Mouse (Mus musculus): ENCODE measurements around the gene Frmd5. TPM values are rescaled to one million over a fixed set of nuclear protein-coding genes. Genes with fewer than 3 reads are reported as not detected.

The Frmd5 gene
- polyA plus RNA-seq, 1 experiment from 2014 or later = 3.1 TPM

DNA sequence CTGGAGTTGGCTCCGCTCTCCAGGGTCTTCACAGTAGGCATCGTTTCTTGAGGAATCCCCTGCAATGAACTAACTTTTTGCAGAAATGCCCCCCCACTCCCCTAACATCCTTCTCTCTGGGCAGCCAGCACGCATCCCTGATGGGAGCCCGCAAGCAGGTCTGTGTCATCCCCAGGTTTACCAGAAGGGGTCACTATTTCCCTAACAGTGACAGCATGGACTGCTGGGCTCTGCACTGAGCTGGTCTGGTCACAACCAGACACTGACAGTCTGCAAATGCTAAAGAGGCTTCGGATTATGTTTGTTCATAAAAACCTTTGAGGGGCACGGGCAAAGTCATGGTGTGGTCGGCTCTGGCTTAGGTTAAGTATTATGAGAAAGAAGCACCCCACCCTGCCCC, 235.1 kb downstream of the Frmd5 start:
- DNase-seq (ENCODE audit: low spot score) (peak; percentile 88), ATAC-seq (peak; percentile 76)
- no peak overlapping the region for H3K4me3 ChIP-seq (ENCODE audit: low read depth, low read length)
- H3K4me2 ChIP-seq (replicated peaks; ENCODE audit: low read depth, low read length) = no peak overlapping the region
- H3K27me3 ChIP-seq (replicated peaks; ENCODE audit: insufficient read depth, low read length) = no peaks in the 10 kb centered on the region
- TF ChIP-seq CTCF (IDR thresholded peaks at IDR 0.05) (peak; percentile 97), EP300 (IDR thresholded peaks at IDR 0.05) (no peak)
- no peaks in the 10 kb centered on the region for H3K9me3 ChIP-seq (ENCODE audit: low read length)
- H3K27ac ChIP-seq (ENCODE audit: low read length) = no peak overlapping the region
- WGBS = 9% methylated on average over 7 of the region's 7 CpGs
- no peak overlapping the region for H3K9ac ChIP-seq (replicated peaks; ENCODE audit: low read depth)
- peaks cover 3% of the 10 kb centered on the region; the same call in 1 of the 2 replicates for H3K4me1 ChIP-seq (ENCODE audit: insufficient read depth, low read depth, low read length)
- H3K36me3 ChIP-seq (ENCODE audit: insufficient read depth, low read length) = no peaks in the 10 kb centered on the region

DNA sequence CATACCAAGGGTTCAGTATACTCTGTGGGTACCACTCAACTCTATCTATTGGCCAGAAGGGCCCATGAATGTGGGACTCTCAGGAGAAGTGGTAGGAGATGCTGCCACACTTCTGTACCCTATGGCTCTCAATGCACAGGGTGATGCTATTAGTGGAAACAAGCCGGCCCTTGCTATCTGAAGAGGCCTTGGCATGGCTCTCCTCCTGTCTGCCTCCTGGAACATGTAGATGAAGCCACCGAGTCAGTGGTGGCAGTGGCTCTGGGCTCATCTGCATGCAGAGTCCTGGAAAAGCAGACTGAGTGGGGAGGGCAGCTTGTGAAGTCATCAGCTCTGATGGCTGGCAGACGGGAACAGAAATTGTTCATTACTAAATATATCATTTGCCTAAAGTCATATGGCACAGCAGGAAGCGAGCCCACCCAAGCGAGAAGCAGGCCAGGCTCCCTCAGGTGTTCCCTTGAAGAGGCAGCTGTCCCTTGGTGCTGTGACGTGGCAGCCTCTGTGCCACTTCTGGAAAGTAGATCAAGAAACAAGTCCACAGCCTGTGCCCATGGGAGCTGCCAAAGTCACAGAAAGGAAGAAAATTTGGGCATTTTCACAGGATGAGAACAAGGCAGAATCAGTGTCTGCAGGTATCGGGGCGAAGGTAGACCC, 235.8 kb downstream of the Frmd5 start:
- DNase-seq (ENCODE audit: low spot score) (no peak), ATAC-seq (no peak)
- no peaks in the 10 kb centered on the region for H3K36me3 ChIP-seq (ENCODE audit: insufficient read depth, low read length)
- H3K4me2 ChIP-seq (replicated peaks; ENCODE audit: low read depth, low read length) = no peak overlapping the region
- H3K27ac ChIP-seq (ENCODE audit: low read length) = no peak overlapping the region
- H3K9ac ChIP-seq (replicated peaks; ENCODE audit: low read depth) = no peak overlapping the region
- TF ChIP-seq CTCF (IDR thresholded peaks at IDR 0.05) (no peak), EP300 (IDR thresholded peaks at IDR 0.05) (no peak)
- WGBS = 62% methylated on average over 8 of the region's 8 CpGs
- peaks cover 3% of the 10 kb centered on the region; the same call in 1 of the 2 replicates for H3K4me1 ChIP-seq (ENCODE audit: insufficient read depth, low read depth, low read length)
- no peaks in the 10 kb centered on the region for H3K27me3 ChIP-seq (replicated peaks; ENCODE audit: insufficient read depth, low read length)
- H3K4me3 ChIP-seq (ENCODE audit: low read depth, low read length) = no peak overlapping the region
- H3K9me3 ChIP-seq (ENCODE audit: low read length) = no peaks in the 10 kb centered on the region

DNA sequence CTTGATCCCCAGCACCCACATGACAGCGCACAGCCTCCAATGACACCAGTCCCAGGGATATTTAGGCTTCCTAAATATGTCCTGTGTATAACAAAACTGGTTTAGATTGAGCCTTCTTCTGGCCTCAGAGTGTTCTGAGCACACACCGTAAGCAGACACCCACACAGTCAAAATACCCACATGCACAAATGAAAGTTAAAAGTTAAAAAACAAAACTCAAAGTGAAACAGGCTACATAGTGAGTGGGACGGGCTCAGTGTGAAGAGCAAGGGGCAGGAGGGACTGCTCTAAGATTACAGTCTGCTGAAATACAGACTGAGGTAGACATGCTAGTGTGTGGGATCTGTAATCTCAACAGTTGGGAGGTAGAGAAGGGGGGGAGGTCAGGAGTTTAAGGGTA, 236.8 kb downstream of the Frmd5 start:
- WGBS = 82% methylated on average over 3 of the region's 3 CpGs
- ATAC-seq = no peak

DNA sequence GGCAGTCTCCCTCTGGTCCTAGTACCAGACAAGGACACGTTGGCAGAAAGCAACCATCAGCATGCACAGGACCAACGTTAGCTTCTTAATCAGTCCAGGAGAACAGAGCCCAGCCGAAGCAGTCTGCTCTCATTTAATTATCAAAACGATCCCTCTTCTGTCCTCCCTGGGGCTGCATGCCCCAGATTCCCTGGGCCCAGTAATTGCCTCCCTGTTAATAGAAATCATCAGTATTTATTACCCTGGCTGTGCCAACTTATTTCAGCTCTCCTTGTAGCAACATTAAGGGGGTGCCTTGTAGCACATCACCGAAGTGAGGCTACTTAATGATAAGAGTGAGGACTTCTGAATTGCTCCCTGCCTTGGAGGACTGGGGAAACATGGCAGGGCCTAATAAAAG, 241.0 kb downstream of the Frmd5 start:
- Histone ChIP-seq H3K27ac (ENCODE audit: low read length) (no peak overlapping the region), H3K9me3 (ENCODE audit: low read length) (no peaks in the 10 kb centered on the region), H3K36me3 (ENCODE audit: insufficient read depth, low read length) (no peaks in the 10 kb centered on the region), H3K9ac (replicated peaks; ENCODE audit: low read depth) (no peak overlapping the region), H3K4me1 (ENCODE audit: insufficient read depth, low read depth, low read length) (no peaks in the 10 kb centered on the region), H3K27me3 (replicated peaks; ENCODE audit: insufficient read depth, low read length) (no peaks in the 10 kb centered on the region), H3K4me3 (ENCODE audit: low read depth, low read length) (no peak overlapping the region), H3K4me2 (replicated peaks; ENCODE audit: low read depth, low read length) (no peak overlapping the region)
- no peak for ATAC-seq
- no peak for DNase-seq (ENCODE audit: low spot score)
- TF ChIP-seq CTCF (IDR thresholded peaks at IDR 0.05) = no peak
- TF ChIP-seq EP300 (IDR thresholded peaks at IDR 0.05) = no peak
- WGBS = 72% methylated on average over 5 of the region's 5 CpGs

More for the DNA sequence above, 236.8 kb downstream of the Frmd5 start:
- DNase-seq (ENCODE audit: low spot score) = no peak
- Histone ChIP-seq H3K4me3 (ENCODE audit: low read depth, low read length) (no peak overlapping the region), H3K27me3 (replicated peaks; ENCODE audit: insufficient read depth, low read length) (no peaks in the 10 kb centered on the region), H3K4me1 (ENCODE audit: insufficient read depth, low read depth, low read length) (0 out of 2 replicates have a peak, but pooled peaks cover 3% of the 10 kb centered on the region), H3K9ac (replicated peaks; ENCODE audit: low read depth) (no peak overlapping the region), H3K9me3 (ENCODE audit: low read length) (no peaks in the 10 kb centered on the region), H3K4me2 (replicated peaks; ENCODE audit: low read depth, low read length) (no peak overlapping the region), H3K36me3 (ENCODE audit: insufficient read depth, low read length) (no peaks in the 10 kb centered on the region), H3K27ac (ENCODE audit: low read length) (no peak overlapping the region)
- no peak for TF ChIP-seq EP300 (IDR thresholded peaks at IDR 0.05)

DNA sequence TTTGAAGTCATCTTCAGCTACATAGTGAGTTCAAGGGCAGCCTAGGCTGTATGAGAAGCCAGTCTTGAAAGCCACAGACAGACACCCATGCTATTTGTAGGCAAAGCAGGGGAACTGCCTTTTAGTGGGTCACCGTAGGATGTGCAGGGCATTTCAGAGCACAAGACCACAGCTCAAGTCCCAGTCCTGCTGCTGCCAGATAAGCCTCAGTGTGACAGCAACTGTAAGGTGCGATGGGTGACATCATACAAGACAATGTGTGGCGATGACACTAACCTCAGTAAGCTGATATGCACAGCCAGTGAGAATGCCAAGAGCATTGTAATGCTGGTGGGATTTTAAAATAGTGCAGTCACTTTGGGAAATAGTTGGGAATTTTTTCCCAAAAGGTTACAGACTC, 243.8 kb downstream of the Frmd5 start:
- no peaks in the 10 kb centered on the region for H3K9me3 ChIP-seq (ENCODE audit: low read length)
- H3K4me3 ChIP-seq (ENCODE audit: low read depth, low read length) = no peak overlapping the region
- H3K4me2 ChIP-seq (replicated peaks; ENCODE audit: low read depth, low read length) = no peak overlapping the region
- no peak overlapping the region for H3K9ac ChIP-seq (replicated peaks; ENCODE audit: low read depth)
- H3K27ac ChIP-seq (ENCODE audit: low read length) = no peak overlapping the region
- DNase-seq (ENCODE audit: low spot score) (no peak), ATAC-seq (no peak)
- TF ChIP-seq CTCF (IDR thresholded peaks at IDR 0.05) (no peak), EP300 (IDR thresholded peaks at IDR 0.05) (no peak)
- H3K36me3 ChIP-seq (ENCODE audit: insufficient read depth, low read length) = no peaks in the 10 kb centered on the region
- H3K27me3 ChIP-seq (replicated peaks; ENCODE audit: insufficient read depth, low read length) = no peaks in the 10 kb centered on the region
- WGBS = 83% methylated on average over 3 of the region's 3 CpGs
- no peaks in the 10 kb centered on the region for H3K4me1 ChIP-seq (ENCODE audit: insufficient read depth, low read depth, low read length)

DNA sequence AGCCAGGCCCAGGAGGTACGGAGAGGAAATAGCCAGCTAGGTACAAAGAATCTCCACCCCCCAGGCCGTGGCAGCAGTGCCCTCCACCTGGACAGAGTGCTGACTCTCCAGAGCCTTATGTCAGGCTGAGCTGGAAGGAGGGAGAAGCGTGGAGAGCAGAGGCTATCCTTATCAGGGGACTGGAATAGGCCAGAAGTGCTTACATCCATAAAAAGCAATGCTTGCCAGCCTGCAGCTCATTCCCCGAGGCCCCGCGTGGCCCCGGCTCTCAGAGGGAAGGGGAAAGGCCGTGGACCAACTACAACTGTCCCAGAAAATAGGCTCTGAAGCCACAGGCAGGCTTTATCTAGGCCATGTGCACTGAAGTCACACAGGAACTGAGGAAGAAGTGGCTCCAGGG, 255.6 kb downstream of the Frmd5 start:
- Histone ChIP-seq H3K27me3 (replicated peaks; ENCODE audit: insufficient read depth, low read length) (no peaks in the 10 kb centered on the region), H3K27ac (ENCODE audit: low read length) (no peak overlapping the region), H3K9ac (replicated peaks; ENCODE audit: low read depth) (no peak overlapping the region), H3K4me1 (ENCODE audit: insufficient read depth, low read depth, low read length) (no peaks in the 10 kb centered on the region), H3K4me3 (ENCODE audit: low read depth, low read length) (no peak overlapping the region), H3K9me3 (ENCODE audit: low read length) (no peaks in the 10 kb centered on the region), H3K36me3 (ENCODE audit: insufficient read depth, low read length) (no peaks in the 10 kb centered on the region), H3K4me2 (replicated peaks; ENCODE audit: low read depth, low read length) (no peak overlapping the region)
- DNase-seq (ENCODE audit: low spot score) (no peak), ATAC-seq (no peak)
- 73% methylated on average over 8 of the region's 8 CpGs for WGBS
- no peak for TF ChIP-seq EP300 (IDR thresholded peaks at IDR 0.05)
- no peak for TF ChIP-seq CTCF (IDR thresholded peaks at IDR 0.05)

DNA sequence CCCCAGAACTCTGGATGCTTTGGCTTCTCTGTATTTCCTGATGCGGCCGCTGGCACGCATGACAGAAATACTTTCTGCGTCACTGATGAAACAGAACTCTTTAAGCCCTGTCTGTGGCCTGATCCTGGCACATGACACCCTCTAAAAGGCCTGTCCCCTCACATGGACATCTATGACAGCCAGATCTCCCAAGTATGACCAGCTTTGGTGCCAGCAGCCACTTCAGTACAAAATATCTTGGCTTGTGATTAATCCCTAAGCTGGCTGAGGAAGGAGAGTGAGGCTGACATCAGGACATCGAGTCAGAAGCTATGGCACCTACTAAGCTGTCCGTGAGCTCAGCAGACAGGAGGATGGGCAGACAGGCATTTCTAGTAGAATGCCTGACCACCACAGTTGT, 257.3 kb downstream of the Frmd5 start:
- Histone ChIP-seq H3K9ac (replicated peaks; ENCODE audit: low read depth) (no peak overlapping the region), H3K27ac (ENCODE audit: low read length) (no peak overlapping the region)

More for the DNA sequence above, 257.3 kb downstream of the Frmd5 start:
- H3K27me3 ChIP-seq (replicated peaks; ENCODE audit: insufficient read depth, low read length) = no peaks in the 10 kb centered on the region
- no peaks in the 10 kb centered on the region for H3K4me1 ChIP-seq (ENCODE audit: insufficient read depth, low read depth, low read length)
- TF ChIP-seq CTCF (IDR thresholded peaks at IDR 0.05) = no peak
- TF ChIP-seq EP300 (IDR thresholded peaks at IDR 0.05) = no peak
- 89% methylated on average over 6 of the region's 6 CpGs for WGBS
- no peak overlapping the region for H3K4me2 ChIP-seq (replicated peaks; ENCODE audit: low read depth, low read length)
- no peak for DNase-seq (ENCODE audit: low spot score)
- no peak overlapping the region for H3K4me3 ChIP-seq (ENCODE audit: low read depth, low read length)
- H3K9me3 ChIP-seq (ENCODE audit: low read length) = no peaks in the 10 kb centered on the region
- H3K36me3 ChIP-seq (ENCODE audit: insufficient read depth, low read length) = no peaks in the 10 kb centered on the region
- no peak for ATAC-seq
